Mouse (Mus musculus) heart, postnatal 25 days (tissue): ENCODE data around the gene Bhlhe41. TPM values are rescaled to one million over a fixed set of nuclear protein-coding genes. Genes with fewer than 3 reads are reported as not detected.

Experiments
- DNase-seq: peaks from one replicate; pipeline ENCODE4 v3.0.0; 2022; ENCODE audit warnings: low spot score
- intact Hi-C: fragments of 180-260 bp; cut with DNase I; formaldehyde crosslinking; loops from one replicate; pipeline ENCODE4 v1.15.1; 2025
- total RNA-seq, 2 experiments: library from RNA; stranded (reverse); gene quantifications; 2 replicates each; pipeline ENCODE4 v1.2.3; 2021

Gene Bhlhe41
- 10 to 100 TPM; 12.5 to 26.5 TPM for total RNA-seq

GRCm38 (mm10) chr6:145865289-145865885, at the start of gene Bhlhe41:
TSS of gene Bhlhe41 (minus strand) at chr6:145865558.
- peak; percentile 68 for DNase-seq
- intact Hi-C loops = loop anchor here (5.0 kb wide), 1 partner anchor 118 kb away; the partner anchor contains the start of gene Rassf8

GRCm38 (mm10) chr6:145912232-145912631, 46.9 kb upstream of the Bhlhe41 start:
- intact Hi-C loops = no loop called here
- DNase-seq = no peak

GRCm38 (mm10) chr6:145910469-145911426, 45.4 kb upstream of the Bhlhe41 start:
- intact Hi-C loops = no loop called here
- no peak for DNase-seq

GRCm38 (mm10) chr6:145909943-145910342, 44.6 kb upstream of the Bhlhe41 start:
- intact Hi-C loops = no loop called here
- no peak for DNase-seq

GRCm38 (mm10) chr6:145906096-145906890, 40.9 kb upstream of the Bhlhe41 start:
- DNase-seq = no peak
- intact Hi-C loops = no loop called here

- no peak for DNase-seq
- intact Hi-C loops = no loop called here
Measured at GRCm38 (mm10) chr6:145904616-145905015, 39.3 kb upstream of the Bhlhe41 start.

- intact Hi-C loops = no loop called here
- DNase-seq = no peak
Measured at GRCm38 (mm10) chr6:145904169-145904568, 38.8 kb upstream of the Bhlhe41 start.

- intact Hi-C loops = no loop called here
- DNase-seq = no peak
Measured at GRCm38 (mm10) chr6:145894669-145895342, 29.4 kb upstream of the Bhlhe41 start.

GRCm38 (mm10) chr6:145893366-145894021, 28.1 kb upstream of the Bhlhe41 start:
- intact Hi-C loops = no loop called here
- no peak for DNase-seq

- no peak for DNase-seq
- intact Hi-C loops = no loop called here
Measured at GRCm38 (mm10) chr6:145892381-145893265, 27.3 kb upstream of the Bhlhe41 start.

- no peak for DNase-seq
- intact Hi-C loops = no loop called here
Measured at GRCm38 (mm10) chr6:145891951-145892350, 26.6 kb upstream of the Bhlhe41 start.

GRCm38 (mm10) chr6:145887719-145888118, 22.4 kb upstream of the Bhlhe41 start:
- DNase-seq = no peak
- intact Hi-C loops = loop anchor here (5.0 kb wide), 1 partner anchor 45 kb away; the partner anchor contains the start of gene Sspn

- peak; percentile 21 for DNase-seq
- intact Hi-C loops = loop anchor here (5.0 kb wide), 1 partner anchor 46 kb away; the partner anchor contains the start of gene Sspn
Measured at GRCm38 (mm10) chr6:145886277-145886676, 20.9 kb upstream of the Bhlhe41 start.

- no peak for DNase-seq
Measured at GRCm38 (mm10) chr6:145885069-145885468, 19.7 kb upstream of the Bhlhe41 start.

GRCm38 (mm10) chr6:145883668-145884067, 18.3 kb upstream of the Bhlhe41 start:
- no peak for DNase-seq
- intact Hi-C loops = no loop called here

More at GRCm38 (mm10) chr6:145885069-145885468, 19.7 kb upstream of the Bhlhe41 start:
- intact Hi-C loops = loop anchor here (5.0 kb wide), 1 partner anchor 47 kb away; the partner anchor contains the start of gene Sspn

GRCm38 (mm10) chr6:145883010-145883409, 17.7 kb upstream of the Bhlhe41 start:
- intact Hi-C loops = no loop called here

GRCm38 (mm10) chr6:145880609-145881008, 15.3 kb upstream of the Bhlhe41 start:
- intact Hi-C loops = no loop called here
- no peak for DNase-seq

More at GRCm38 (mm10) chr6:145883010-145883409, 17.7 kb upstream of the Bhlhe41 start:
- DNase-seq = no peak
